Mouse (Mus musculus) monocyte, adult 5-6 weeks (primary cell): ENCODE measurements around the gene Bspry. TPM values are rescaled to one million over a fixed set of nuclear protein-coding genes. Genes with fewer than 3 reads are reported as not detected.

Experiments
- ATAC-seq: fragments of 153-309, 156-312 bp; replicated peaks from 2 replicates; pipeline ENCODE4 v1.8.0; 2017; ENCODE audit warnings: mild to moderate bottlenecking; ENCODE audit not compliant: low TSS enrichment, insufficient number of reproducible peaks, severe bottlenecking, poor library complexity, low FRiP score
- total RNA-seq: library from RNA; stranded (forward); fragments of 200-1000, 200-491, 200-594 nt; gene quantifications from 3 replicates; pipeline ENCODE4 v1.2.3, GENCODE M21; 2017

Bspry gene
- 3.1 to 11.8 TPM (median 8.4 TPM) in 3 replicates for total RNA-seq

GRCm38 (mm10) chr4:62479937-62480708 lies at the start of gene Bspry:
Gene Bspry, plus strand, starts transcription at chr4:62480053.
- ATAC-seq, result peak; percentile 49

- no peak for ATAC-seq
These were observed 49.2 kb upstream of the Bspry start for GRCm38 (mm10) chr4:62430678-62431077.

DNA sequence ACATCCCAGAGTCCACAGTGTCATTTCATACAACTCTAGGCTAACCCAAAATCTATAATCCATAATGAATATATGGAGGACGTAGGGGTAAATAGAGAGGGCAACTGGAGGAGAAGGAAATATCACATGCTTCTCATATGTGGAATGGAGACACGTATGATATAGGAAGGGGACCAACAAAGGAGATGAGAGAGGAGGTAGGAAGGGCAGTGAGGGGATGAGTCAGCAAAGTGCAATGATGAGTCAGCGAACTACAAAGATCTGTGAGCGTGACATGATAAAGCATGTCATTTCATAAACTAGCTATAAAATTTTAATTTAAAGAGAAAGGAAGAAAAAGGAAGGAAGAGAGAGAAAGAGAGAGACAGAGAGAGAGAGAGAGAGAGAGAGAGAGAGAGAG lies 48.3 kb upstream of the Bspry start:
- no peak for ATAC-seq

- ATAC-seq, result no peak
These were observed 45.6 kb upstream of the Bspry start for GRCm38 (mm10) chr4:62433939-62434870.

DNA sequence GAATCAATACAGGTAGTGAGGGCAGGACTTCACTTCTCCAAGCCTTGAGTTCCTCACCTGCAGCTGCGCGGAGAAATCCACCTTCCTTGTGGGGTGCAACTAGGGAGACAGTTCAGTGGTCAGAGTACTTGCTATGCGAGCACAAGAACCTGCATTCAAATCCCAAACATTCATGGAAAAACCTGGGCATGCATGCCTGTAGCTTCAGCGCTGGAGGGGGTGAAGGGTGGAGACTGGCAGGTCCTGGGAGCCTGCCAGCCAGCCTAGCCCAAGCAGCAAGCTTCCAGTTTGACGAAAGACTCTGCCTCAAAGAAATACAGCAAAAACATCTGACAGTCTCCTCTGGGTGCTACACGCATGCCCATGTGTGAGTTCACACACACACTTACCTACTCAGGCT lies 44.8 kb upstream of the Bspry start, which contains the start of gene Rnf183:
Rnf183 (minus strand) TSS at position 172 of the 400 bp plus-strand sequence.
- no peak for ATAC-seq

- no peak for ATAC-seq
These were observed 42.5 kb upstream of the Bspry start for GRCm38 (mm10) chr4:62437256-62437778.

GRCm38 (mm10) chr4:62437871-62438270 lies 42.0 kb upstream of the Bspry start:
- ATAC-seq, result no peak

DNA sequence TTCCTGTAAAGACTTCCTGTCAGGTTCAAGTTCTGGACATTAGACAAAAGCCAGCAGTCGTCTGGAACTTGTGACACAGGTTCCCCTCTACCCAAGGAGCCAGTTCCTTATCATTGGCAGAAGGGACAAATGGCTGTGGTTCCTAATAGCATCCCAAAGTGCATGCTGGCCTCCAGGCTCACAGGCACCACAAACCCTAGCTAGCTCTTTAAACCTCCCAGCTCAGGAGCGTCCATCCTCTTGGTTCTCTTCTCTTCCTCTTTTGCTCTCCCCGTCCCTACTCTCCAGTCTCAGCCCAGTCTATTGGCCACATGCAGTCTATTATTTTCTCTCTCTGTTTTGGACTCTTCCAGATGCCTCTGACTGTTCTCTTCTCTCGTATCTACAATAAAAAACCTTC lies 40.1 kb upstream of the Bspry start:
- ATAC-seq, result no peak

GRCm38 (mm10) chr4:62440544-62440943 lies 39.3 kb upstream of the Bspry start:
- no peak for ATAC-seq

GRCm38 (mm10) chr4:62440986-62441385 lies 38.9 kb upstream of the Bspry start:
- ATAC-seq, result no peak

GRCm38 (mm10) chr4:62454995-62455394 lies 24.9 kb upstream of the Bspry start:
- no peak for ATAC-seq

DNA sequence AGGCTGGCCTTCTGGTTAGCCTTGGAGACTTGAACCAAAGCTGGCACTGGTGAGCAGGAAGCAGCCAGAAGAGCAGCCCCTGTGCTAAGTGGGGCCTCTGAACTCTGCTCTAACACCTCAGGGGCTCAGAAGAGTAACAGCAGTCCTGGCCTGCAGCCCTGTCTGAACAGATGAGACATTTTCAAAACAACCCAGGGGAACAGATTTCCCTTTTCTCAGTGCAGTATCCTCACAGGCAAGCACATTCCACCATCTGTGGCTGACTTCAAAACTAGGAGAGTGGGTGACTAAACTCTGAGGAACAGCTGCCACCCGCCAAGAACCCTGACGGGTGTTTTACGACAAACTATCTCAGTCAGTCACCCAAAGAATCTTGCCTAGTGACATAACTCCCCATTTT lies 20.8 kb upstream of the Bspry start:
- ATAC-seq, result no peak

GRCm38 (mm10) chr4:62460348-62460747 lies 19.5 kb upstream of the Bspry start:
- ATAC-seq, result no peak

DNA sequence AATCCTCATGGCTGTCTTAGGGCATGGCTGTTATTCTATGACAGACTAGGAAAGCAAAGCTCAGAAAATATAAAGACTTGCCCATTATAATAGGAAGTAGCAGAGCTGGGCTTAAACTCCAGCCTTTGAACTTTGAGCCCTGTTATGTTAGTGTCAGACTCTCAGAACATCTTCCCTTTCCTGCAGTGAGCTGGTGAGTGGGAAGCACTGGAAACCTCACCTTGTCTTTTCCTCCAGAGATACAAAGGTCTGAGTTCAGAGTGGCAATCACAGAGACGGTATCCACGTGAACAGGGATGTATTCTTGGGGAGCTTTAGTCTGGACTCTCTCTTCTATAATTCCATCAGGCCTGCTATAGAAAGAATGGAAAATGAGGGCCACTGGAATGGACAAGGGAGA lies 16.7 kb upstream of the Bspry start:
- ATAC-seq, result no peak

- no peak for ATAC-seq
These were observed 11.7 kb upstream of the Bspry start for GRCm38 (mm10) chr4:62468158-62468557.

DNA sequence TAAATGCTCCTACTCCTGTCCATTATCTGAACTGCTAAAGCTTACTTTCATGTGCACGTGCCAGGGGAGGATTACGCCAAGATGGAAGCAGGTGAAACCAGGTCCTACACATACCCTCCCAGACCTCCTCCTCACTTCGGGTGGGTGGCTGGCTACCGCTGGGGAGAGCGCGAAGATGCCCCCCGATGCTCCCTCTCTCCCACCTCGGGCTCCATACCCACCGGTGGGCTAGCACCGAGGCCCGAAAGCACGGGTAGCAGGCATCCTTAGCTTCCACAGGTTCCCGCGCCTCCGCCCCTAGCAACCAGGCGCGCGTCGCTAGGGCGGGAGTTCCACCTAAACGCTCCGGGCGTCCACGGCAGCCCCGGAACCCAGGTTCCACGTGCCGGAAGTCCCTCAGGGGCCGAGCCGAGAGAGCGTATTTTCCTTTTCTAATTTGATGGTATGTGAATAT lies 9.2 kb upstream of the Bspry start, which contains the start of gene Wdr31:
Wdr31 (minus strand) TSS at position 299 of the 454 bp plus-strand sequence.
- ATAC-seq, result peak; percentile 93

DNA sequence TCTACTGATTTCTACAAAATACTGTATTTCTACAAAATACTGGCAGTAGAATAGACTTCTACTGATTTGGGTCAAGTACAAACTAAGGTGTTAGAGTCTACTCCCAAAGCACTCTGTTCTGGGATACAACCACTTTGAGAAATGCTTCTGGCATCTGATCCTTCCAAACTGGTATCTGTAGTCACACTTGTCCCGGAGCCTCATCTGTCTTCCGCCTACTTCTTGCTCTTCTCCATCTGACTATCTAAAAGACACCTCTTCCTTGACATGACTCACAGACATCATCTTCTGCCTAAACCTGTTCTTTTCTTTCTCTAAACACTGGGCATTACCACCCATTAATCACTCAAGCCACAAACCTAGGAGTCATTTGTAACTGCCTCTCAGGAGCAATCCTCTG lies 7.8 kb upstream of the Bspry start:
- no peak for ATAC-seq

- no peak for ATAC-seq
These were observed 4.7 kb upstream of the Bspry start for GRCm38 (mm10) chr4:62475131-62475530.

DNA sequence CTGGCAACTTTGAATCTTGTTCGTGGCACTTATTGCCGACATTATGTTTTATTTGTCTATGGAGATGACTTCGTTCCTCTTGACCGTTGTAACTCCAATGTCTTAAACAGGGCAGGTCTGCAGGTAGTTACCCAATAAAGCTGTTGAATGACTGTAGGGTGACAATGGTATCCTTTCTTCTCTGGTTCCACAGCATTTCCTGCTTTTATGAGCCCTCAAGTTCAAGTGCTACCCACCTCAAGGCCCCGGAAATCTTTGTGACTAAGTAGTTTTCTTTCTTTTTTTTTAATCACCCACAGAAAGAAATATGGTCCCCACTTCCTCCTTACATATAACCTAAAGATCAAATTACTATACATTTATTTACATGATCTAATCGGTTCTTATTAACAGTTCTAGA lies 4.1 kb upstream of the Bspry start:
- ATAC-seq, result no peak
